Mouse (Mus musculus) urinary bladder, adult 2 months (tissue): ENCODE data around the gene Plekha8. TPM values are rescaled to one million over a fixed set of nuclear protein-coding genes. Genes with fewer than 3 reads are reported as not detected.

Experiments used
- DNase-seq: peaks from one replicate; pipeline ENCODE4 v3.0.0; 2022; ENCODE audit warnings: low spot score
- polyA plus RNA-seq: library from polyadenylated mRNA; depleted of rRNA; stranded (reverse); fragments of >200 nt; gene quantifications from 2 replicates; pipeline ENCODE4 v1.2.3, GENCODE M21; 2012

The Plekha8 gene
- polyA plus RNA-seq, 1 experiment = 5.6 TPM

- no peak for DNase-seq
Measured at GRCm38 (mm10) chr6:54643181-54643580, 48.3 kb downstream of the Plekha8 start.

- DNase-seq = no peak
Measured at GRCm38 (mm10) chr6:54655471-54656095, 60.7 kb downstream of the Plekha8 start.

GRCm38 (mm10) chr6:54657861-54658260 is 63.0 kb downstream of the Plekha8 start:
- no peak for DNase-seq

GRCm38 (mm10) chr6:54669868-54670267 is 75.0 kb downstream of the Plekha8 start:
- no peak for DNase-seq

- DNase-seq = no peak
Measured at GRCm38 (mm10) chr6:54672901-54673300, 78.0 kb downstream of the Plekha8 start.

GRCm38 (mm10) chr6:54679686-54680085 is 84.8 kb downstream of the Plekha8 start:
- no peak for DNase-seq

- DNase-seq = peak; percentile 99
Measured at GRCm38 (mm10) chr6:54680891-54681745, 86.2 kb downstream of the Plekha8 start, which contains the start of gene Mturn. Mturn (plus strand) TSS chr6:54681624.

- DNase-seq = no peak
Measured at GRCm38 (mm10) chr6:54681746-54682428, 87.0 kb downstream of the Plekha8 start.

GRCm38 (mm10) chr6:54684085-54684484 is 89.2 kb downstream of the Plekha8 start:
- DNase-seq = no peak

- DNase-seq = no peak
Measured at GRCm38 (mm10) chr6:54685103-54685502, 90.2 kb downstream of the Plekha8 start.

GRCm38 (mm10) chr6:54685716-54686395 is 90.9 kb downstream of the Plekha8 start:
- no peak for DNase-seq

- DNase-seq = no peak
Measured at GRCm38 (mm10) chr6:54686946-54687737, 92.2 kb downstream of the Plekha8 start.

- DNase-seq = no peak
Measured at GRCm38 (mm10) chr6:54688467-54689323, 93.8 kb downstream of the Plekha8 start.

GRCm38 (mm10) chr6:54689686-54690085 is 94.8 kb downstream of the Plekha8 start:
- no peak for DNase-seq

GRCm38 (mm10) chr6:54690838-54691237 is 95.9 kb downstream of the Plekha8 start:
- no peak for DNase-seq

GRCm38 (mm10) chr6:54691368-54692116 is 96.6 kb downstream of the Plekha8 start:
- no peak for DNase-seq

- no peak for DNase-seq
Measured at GRCm38 (mm10) chr6:54692201-54692600, 97.3 kb downstream of the Plekha8 start.

- DNase-seq = no peak
Measured at GRCm38 (mm10) chr6:54693286-54693685, 98.4 kb downstream of the Plekha8 start.
